Mouse (Mus musculus) spleen, adult 2 months (tissue): ENCODE data around the gene Fcho1.

Source experiments
- CTCF ChIP-seq: fragments of 200-500 bp; IDR thresholded peaks from 2 replicates; pipeline ENCODE4 v1.5.1; 2011; ENCODE audit warnings: mild to moderate bottlenecking, inconsistent platforms; ENCODE audit not compliant: insufficient read depth, insufficient read length, insufficient replicate concordance; ENCODE audit errors: extremely low read depth
- POLR2A ChIP-seq: fragments of 200-500 bp; IDR thresholded peaks from 2 replicates; pipeline ENCODE4 v1.6.1; 2011; ENCODE audit warnings: low read depth, low read length, inconsistent platforms

DNA sequence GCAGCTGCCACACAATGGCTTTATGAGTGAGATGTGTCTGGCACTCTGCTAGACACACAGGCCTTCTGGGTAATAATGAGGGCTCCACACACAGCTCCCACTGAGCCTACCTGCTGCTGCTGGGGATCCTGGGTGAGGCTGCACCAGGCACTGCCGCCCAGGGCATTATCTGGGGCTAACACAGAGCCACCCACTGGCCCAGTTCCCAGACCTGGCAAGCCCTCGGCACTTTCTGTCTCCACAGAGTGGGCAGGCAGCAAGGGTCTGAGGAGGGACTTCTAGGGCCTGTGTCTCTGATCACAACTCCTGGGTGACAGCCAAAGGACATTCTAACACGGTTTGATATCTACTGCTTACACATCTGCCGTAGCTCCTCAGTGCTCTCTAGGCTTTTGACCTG is 6.3 kb downstream of the Fcho1 start:
- TF ChIP-seq CTCF = no peak
- TF ChIP-seq POLR2A = no peak
